Mouse (Mus musculus) intestine, embryonic 16.5 days (tissue): ENCODE results near the gene Cdc42ep3. TPM values are rescaled to one million over a fixed set of nuclear protein-coding genes. Genes with fewer than 3 reads are reported as not detected.
A peak's percentile ranks its signal among the peaks of the same experiment; 100 is the strongest.

ENCODE experiments used
- ATAC-seq: fragments of 200-750 bp; cut with Nextera tagmentation; 2 replicates; pipeline ENCODE4 v1.8.0; 2017; ENCODE audit warnings: moderate TSS enrichment, moderate library complexity
- H3K27ac ChIP-seq: fragments of 300-500 bp; sonication (generic); 2 replicates; pipeline ENCODE4 v1.5.1; 2014; ENCODE audit warnings: mild to moderate bottlenecking, low read length
- H3K27me3 ChIP-seq: fragments of 300-500 bp; sonication (generic); replicated peaks from 2 replicates; pipeline ENCODE4 v1.6.1; 2014; ENCODE audit warnings: low read length, control low read depth, mixed read lengths; ENCODE audit not compliant: control insufficient read depth, insufficient read depth
- H3K36me3 ChIP-seq: fragments of 300-500 bp; sonication (generic); 2 replicates; pipeline ENCODE4 v1.6.1; 2014; ENCODE audit warnings: low read length, control low read depth; ENCODE audit not compliant: control insufficient read depth, insufficient read depth
- H3K4me1 ChIP-seq: fragments of 300-500 bp; sonication (generic); 2 replicates; pipeline ENCODE4 v1.6.1; 2014; ENCODE audit warnings: low read length, control low read depth, mixed read lengths; ENCODE audit not compliant: control insufficient read depth, insufficient read depth
- H3K4me2 ChIP-seq: fragments of 300-500 bp; sonication (generic); 2 replicates; pipeline ENCODE4 v1.6.1; 2014; ENCODE audit warnings: low read depth, low read length, control low read depth
- H3K4me3 ChIP-seq: fragments of 300-500 bp; sonication (generic); 2 replicates; pipeline ENCODE4 v1.5.1; 2014; ENCODE audit warnings: mild to moderate bottlenecking, low read length
- H3K9ac ChIP-seq: fragments of 300-500 bp; sonication (generic); 2 replicates; pipeline ENCODE4 v1.6.1; 2014; ENCODE audit warnings: low read depth, low read length
- H3K9me3 ChIP-seq: fragments of 300-500 bp; sonication (generic); 2 replicates; pipeline ENCODE4 v1.6.1; 2016; ENCODE audit warnings: low read length, control low read depth; ENCODE audit not compliant: control insufficient read depth
- WGBS: fragments of 180-500 bp; shearing (Covaris S2); extraction: QIAGEN DNeasy Blood & Tissue Kit; methylation state at CpG from one replicate; pipeline ENCODE4 v1.1.7; 2014; 5-methylcytosine and 5-hydroxymethylcytosine counted together
- polyA plus RNA-seq: library from polyadenylated mRNA; unstranded; fragments of >200 nt; fragmentation: Nextera tagmentation; extraction: Ambion mirVana; gene quantifications from 2 replicates; pipeline ENCODE4 v1.2.1, GENCODE M21; 2015

Cdc42ep3 gene
- polyA plus RNA-seq, 1 experiment from 2014 or later: 41.7 TPM

DNA sequence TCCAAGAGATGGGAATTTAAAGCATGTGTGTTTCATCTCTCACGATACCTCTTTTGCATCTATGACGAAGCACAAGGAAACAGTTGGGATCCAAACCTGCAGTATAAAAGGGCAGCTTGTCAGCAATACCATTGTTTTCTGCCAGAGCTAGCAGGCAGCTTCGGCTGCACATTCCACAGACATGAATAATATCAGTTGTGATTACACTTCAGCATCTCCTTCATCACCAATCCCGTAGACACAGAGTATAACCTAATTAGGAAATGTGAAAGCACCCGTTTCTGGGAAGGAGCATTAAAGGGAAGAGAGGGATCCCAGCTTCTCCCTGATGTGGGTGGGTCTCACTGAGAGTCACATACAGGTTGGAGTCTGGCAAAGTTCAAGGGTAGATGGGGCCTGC lies 18.1 kb upstream of the Cdc42ep3 start:
- no peak overlapping the region for H3K27ac ChIP-seq
- 38% methylated on average over 5 of the region's 5 CpGs for WGBS
- ATAC-seq: no peak; the same call in 1 of the 2 replicates

DNA sequence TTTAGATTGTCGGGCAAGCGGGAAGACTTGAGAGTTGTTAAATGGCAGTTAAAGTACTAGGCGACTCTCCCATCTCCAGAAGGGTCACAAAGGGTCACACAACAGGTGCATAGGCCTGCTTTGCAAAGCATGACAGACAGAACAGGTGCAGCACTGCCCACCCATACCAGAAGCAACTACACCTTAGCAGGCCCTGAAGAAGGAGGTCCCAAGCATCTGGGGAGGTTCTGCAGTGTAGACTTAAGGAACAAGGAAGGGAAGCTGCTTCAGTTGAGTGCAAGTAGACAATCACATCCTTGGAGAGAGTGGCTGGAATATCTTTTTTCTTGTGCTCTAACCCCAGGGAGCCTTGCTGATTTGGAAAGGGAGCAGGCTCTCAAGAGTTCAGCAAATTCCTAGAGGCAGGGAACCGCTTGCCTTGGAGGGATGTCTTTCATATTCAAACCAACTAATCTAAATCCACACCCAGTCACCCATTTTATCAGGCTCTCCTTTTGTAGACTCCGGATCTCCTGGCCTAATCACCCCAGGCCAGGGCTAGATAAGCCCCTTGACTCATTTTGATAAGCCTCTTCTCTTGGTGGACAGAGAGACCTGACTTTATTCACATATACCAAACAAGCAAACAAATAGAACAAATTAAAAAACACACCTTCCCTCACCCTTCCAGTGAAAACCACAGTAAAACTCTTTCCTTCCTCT lies 10.0 kb upstream of the Cdc42ep3 start:
- ATAC-seq: 0 out of 2 replicates have a peak, but pooled peaks have one; percentile 46
- H3K4me1 ChIP-seq: no peaks in the 10 kb centered on the region
- WGBS: 43% methylated on average over 5 of the region's 5 CpGs

More for the DNA sequence above, 18.1 kb upstream of the Cdc42ep3 start:
- Histone ChIP-seq H3K4me2 (no peak overlapping the region), H3K27me3 (no peaks in the 10 kb centered on the region), H3K9ac (no peak overlapping the region), H3K9me3 (no peaks in the 10 kb centered on the region), H3K4me3 (no peak overlapping the region), H3K36me3 (no peaks in the 10 kb centered on the region), H3K4me1 (no peaks in the 10 kb centered on the region)

DNA sequence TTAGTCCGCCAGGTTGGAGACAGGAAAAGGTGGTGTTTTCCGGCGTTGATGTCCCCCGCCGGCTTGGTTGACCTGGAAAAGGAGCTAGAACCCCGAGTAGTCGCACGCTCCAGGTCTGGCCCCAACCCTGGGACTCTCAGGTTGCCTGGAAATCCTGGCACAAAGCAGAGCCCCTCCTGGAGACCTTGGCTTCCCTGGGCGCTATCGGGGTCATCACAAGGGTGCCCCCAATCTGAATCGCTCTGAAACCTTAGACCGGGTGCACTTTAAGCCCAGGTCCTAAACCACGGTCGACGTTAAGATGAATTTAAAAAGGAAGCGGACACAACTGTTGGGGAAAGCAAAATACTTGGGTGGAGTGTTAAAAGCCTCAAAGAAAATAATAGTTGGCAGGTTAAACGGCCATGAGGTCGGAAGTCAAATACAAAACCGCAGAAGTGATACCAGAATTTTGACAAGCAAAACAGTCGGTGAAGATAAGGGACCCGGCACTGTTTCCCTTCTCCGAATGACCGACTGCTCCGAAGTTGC lies 1.2 kb upstream of the Cdc42ep3 start:
- H3K9me3 ChIP-seq: no peaks in the 10 kb centered on the region
- WGBS: 10% methylated on average over 24 of the region's 24 CpGs
- ATAC-seq: peak; percentile 13
- peak overlapping the region; percentile 100 for H3K4me2 ChIP-seq
- peaks cover 9% of the 10 kb centered on the region; the same call in 1 of the 2 replicates for H3K27me3 ChIP-seq
- 0 out of 2 replicates have a peak, but pooled peaks cover 3% of the 10 kb centered on the region for H3K4me1 ChIP-seq
- peak overlapping the region; percentile 81 for H3K9ac ChIP-seq
- H3K36me3 ChIP-seq: no peaks in the 10 kb centered on the region
- H3K27ac ChIP-seq: peak overlapping the region; percentile 62; the same call in 1 of the 2 replicates
- H3K4me3 ChIP-seq: peak overlapping the region; percentile 77

More for the DNA sequence above, 10.0 kb upstream of the Cdc42ep3 start:
- Histone ChIP-seq H3K9me3 (no peaks in the 10 kb centered on the region), H3K4me2 (no peak overlapping the region), H3K4me3 (no peak overlapping the region), H3K27ac (no peak overlapping the region), H3K9ac (no peak overlapping the region), H3K27me3 (no peaks in the 10 kb centered on the region), H3K36me3 (no peaks in the 10 kb centered on the region)

DNA sequence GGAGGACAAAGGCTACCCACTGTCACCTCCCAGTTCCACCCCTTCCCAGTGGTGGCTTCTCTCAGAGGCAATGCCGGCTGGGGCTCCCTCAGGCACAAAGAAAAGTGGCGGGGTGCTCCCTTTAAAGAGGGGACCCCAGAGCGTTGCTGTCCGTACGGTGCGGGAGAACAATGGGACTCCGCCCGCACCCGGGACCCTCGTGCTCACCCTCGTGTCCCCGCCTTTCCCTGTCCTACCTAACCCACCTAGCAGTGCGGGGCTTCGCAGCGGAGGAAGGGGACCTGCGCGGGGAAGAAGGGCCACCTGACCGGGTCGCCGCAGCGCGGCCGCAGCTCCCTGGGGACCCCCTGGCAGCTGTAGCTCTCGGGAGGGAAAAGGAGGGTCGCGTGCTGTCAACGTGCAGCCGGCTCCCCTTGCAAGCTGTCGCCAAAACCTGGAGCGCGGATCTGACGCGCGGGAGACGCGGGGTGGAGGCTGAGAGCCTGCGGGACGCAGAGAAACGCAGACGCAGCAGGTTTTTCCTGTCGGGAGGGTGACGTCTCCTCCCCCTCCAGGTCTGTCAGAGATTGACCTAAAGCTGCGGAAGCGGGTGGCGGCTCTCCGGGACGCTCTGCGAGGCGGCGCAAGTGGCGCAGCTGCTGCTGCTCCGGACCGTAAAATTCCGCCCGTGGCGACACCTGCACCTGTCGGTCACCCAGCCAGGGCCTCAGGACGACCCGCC lies 540 bp upstream of the Cdc42ep3 start:
- WGBS: 0% methylated on average over 59 of the region's 59 CpGs
- peaks cover 9% of the 10 kb centered on the region; the same call in 1 of the 2 replicates for H3K27me3 ChIP-seq

DNA sequence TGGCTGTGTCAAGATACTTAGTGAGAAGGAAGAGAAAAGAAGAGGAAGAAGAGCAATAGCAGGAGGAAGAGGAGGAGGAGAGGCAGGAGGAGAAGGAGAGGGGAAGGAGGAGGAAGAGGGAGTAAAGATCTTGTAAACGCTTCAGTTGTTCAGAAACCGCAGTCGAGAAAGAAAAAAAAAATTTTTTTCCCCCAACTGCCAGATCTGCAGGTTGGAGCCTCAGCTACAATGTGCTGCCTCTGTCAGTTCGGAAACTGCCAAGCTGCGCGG lies 782 bp downstream of the Cdc42ep3 start:
- 0% methylated on average over 6 of the region's 6 CpGs for WGBS
- Histone ChIP-seq H3K9ac (peak overlapping the region; percentile 81), H3K36me3 (no peaks in the 10 kb centered on the region), H3K4me3 (peak overlapping the region; percentile 77), H3K9me3 (no peaks in the 10 kb centered on the region), H3K27me3 (peaks cover 9% of the 10 kb centered on the region; the same call in 1 of the 2 replicates), H3K4me1 (0 out of 2 replicates have a peak, but pooled peaks cover 5% of the 10 kb centered on the region), H3K27ac (peak overlapping the region; percentile 80), H3K4me2 (peak overlapping the region; percentile 100)
- ATAC-seq: no peak

More for the DNA sequence above, 540 bp upstream of the Cdc42ep3 start:
- Histone ChIP-seq H3K27ac (peak overlapping the region; percentile 62), H3K4me2 (peak overlapping the region; percentile 100), H3K9me3 (no peaks in the 10 kb centered on the region), H3K36me3 (no peaks in the 10 kb centered on the region), H3K4me3 (peak overlapping the region; percentile 77), H3K4me1 (0 out of 2 replicates have a peak, but pooled peaks cover 5% of the 10 kb centered on the region), H3K9ac (peak overlapping the region; percentile 81)
- peak; percentile 57 for ATAC-seq

DNA sequence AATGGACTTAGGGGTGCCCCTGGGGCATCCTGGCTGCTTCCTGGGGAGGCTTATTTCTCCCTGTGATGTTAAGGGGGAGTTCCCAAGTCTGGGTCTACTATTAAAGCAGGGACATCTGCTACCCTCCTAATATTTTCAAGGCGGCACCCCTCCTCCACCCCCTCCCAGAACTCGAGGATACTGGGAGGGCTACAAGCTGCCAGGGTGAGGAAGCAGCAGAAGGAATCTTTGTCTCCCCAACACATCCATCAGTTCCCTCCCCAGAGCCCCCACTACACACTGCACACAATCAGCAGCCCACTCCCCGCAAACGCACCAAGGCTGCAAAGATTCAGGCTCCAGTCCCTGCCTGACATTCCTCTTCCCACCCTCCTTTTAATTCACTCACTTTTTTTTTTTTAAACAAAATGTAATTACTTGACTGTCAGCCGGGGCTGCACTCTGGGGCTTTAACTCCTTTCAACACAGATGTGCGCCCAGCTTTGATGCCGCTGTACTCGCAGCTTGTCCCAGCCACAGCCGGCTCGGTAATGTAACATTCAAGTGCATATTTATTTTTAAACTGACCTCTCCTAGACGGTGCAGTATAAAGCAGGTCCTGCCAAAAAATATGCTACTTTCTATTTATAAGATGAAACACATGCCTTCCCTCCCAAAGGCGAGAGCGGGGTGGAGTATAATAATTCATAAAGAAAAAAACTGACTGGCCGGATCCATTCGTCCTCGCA lies 1.3 kb downstream of the Cdc42ep3 start:
- Histone ChIP-seq H3K4me2 (peak overlapping the region; percentile 100), H3K36me3 (no peaks in the 10 kb centered on the region), H3K27ac (peak overlapping the region; percentile 80; the same call in 1 of the 2 replicates), H3K27me3 (peaks cover 9% of the 10 kb centered on the region; the same call in 1 of the 2 replicates), H3K9me3 (no peaks in the 10 kb centered on the region), H3K4me1 (0 out of 2 replicates have a peak, but pooled peaks cover 5% of the 10 kb centered on the region), H3K9ac (peak overlapping the region; percentile 81), H3K4me3 (peak overlapping the region; percentile 77)
- no peak for ATAC-seq
- 8% methylated on average over 16 of the region's 16 CpGs for WGBS

DNA sequence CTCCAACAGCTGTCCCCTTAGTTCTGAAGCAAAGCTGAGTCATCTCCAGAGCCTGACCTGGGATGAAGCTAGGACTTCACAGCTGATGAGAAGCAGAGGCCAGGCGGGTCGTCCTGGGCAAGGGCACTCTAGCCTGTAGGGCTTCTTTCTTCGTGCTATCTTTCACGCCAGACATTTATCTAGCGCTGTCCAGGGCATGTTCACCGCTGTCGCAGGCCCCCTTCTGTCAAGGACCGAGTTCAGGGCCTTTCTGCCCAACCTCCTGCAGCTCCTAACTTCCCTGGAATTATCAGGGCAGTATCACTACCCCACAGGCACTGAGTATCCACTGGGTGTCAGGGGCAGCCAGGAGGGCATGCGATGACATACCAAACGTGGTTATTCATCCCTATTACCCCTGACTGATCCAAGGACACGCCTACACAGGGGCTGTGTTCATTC lies 4.1 kb downstream of the Cdc42ep3 start:
- ATAC-seq: peak; percentile 12; the same call in 1 of the 2 replicates
- 74% methylated on average over 11 of the region's 11 CpGs for WGBS

DNA sequence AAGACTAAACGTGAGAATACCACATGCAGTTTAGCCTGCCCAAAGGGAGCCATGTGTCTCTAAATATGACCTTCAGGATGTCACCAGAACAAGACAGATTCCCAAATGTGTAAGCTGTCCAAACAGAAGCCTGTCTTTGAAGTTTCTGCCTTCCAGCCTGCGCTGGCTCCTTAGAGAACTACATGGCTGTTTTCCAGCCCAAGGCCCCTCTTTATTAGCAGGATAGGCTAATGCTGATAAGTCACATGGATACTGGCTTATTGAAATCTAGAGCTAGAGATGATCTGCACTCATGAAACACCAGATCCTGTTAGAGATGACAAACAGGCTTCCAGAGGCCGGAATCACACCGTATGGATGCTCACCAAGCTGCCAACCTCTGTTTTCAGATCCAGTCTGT lies 5.5 kb downstream of the Cdc42ep3 start:
- Histone ChIP-seq H3K4me1 (0 out of 2 replicates have a peak, but pooled peaks cover 3% of the 10 kb centered on the region), H3K9me3 (no peaks in the 10 kb centered on the region), H3K36me3 (no peaks in the 10 kb centered on the region), H3K27ac (no peak overlapping the region), H3K9ac (no peak overlapping the region), H3K27me3 (no peaks in the 10 kb centered on the region), H3K4me3 (no peak overlapping the region), H3K4me2 (no peak overlapping the region)
- WGBS: 73% methylated on average over 4 of the region's 4 CpGs
- no peak for ATAC-seq

More for the DNA sequence above, 4.1 kb downstream of the Cdc42ep3 start:
- H3K4me2 ChIP-seq: no peak overlapping the region
- no peak overlapping the region for H3K9ac ChIP-seq
- H3K36me3 ChIP-seq: no peaks in the 10 kb centered on the region
- 0 out of 2 replicates have a peak, but pooled peaks cover 3% of the 10 kb centered on the region for H3K4me1 ChIP-seq
- no peak overlapping the region for H3K27ac ChIP-seq
- H3K27me3 ChIP-seq: peaks cover 2% of the 10 kb centered on the region; the same call in 1 of the 2 replicates
- H3K4me3 ChIP-seq: no peak overlapping the region
- no peaks in the 10 kb centered on the region for H3K9me3 ChIP-seq
